Mouse (Mus musculus) limb, embryonic 12.5 days (tissue): ENCODE results near the gene Krtap29-1. TPM values are rescaled to one million over a fixed set of nuclear protein-coding genes. Genes with fewer than 3 reads are reported as not detected.

Experiments used
- ATAC-seq: fragments of 200-750 bp; cut with Nextera tagmentation; 2 replicates; pipeline ENCODE4 v1.8.0; 2017; ENCODE audit warnings: low read depth, moderate TSS enrichment; ENCODE audit not compliant: insufficient number of reproducible peaks, insufficient read depth, low FRiP score, low TSS enrichment
- H3K27ac ChIP-seq: fragments of 300-500 bp; sonication (generic); 2 replicates; pipeline ENCODE4 v1.5.1; 2016; ENCODE audit warnings: mild to moderate bottlenecking, moderate library complexity
- H3K27me3 ChIP-seq: fragments of 300-500 bp; sonication (generic); 2 replicates; pipeline ENCODE4 v1.6.1; 2016; ENCODE audit warnings: mild to moderate bottlenecking, moderate library complexity
- H3K36me3 ChIP-seq: fragments of 300-500 bp; sonication (generic); 2 replicates; pipeline ENCODE4 v1.6.1; 2016; ENCODE audit warnings: mild to moderate bottlenecking, moderate library complexity
- H3K4me1 ChIP-seq: fragments of 300-500 bp; sonication (generic); replicated peaks from 2 replicates; pipeline ENCODE4 v1.6.1; 2016
- H3K4me2 ChIP-seq: fragments of 300-500 bp; sonication (generic); 2 replicates; pipeline ENCODE4 v1.6.1; 2016; ENCODE audit warnings: mild to moderate bottlenecking, moderate library complexity
- H3K4me3 ChIP-seq: fragments of 300-500 bp; sonication (generic); replicated peaks from 2 replicates; pipeline ENCODE4 v1.5.1; 2016; ENCODE audit warnings: mild to moderate bottlenecking
- H3K9ac ChIP-seq: fragments of 300-500 bp; sonication (generic); replicated peaks from 2 replicates; pipeline ENCODE4 v1.6.1; 2016; ENCODE audit warnings: mild to moderate bottlenecking, moderate library complexity
- H3K9me3 ChIP-seq: fragments of 300-500 bp; sonication (generic); 2 replicates; pipeline ENCODE4 v1.6.1; 2016; ENCODE audit warnings: mild to moderate bottlenecking, moderate library complexity
- WGBS: fragments of 180-500 bp; shearing (Covaris S2); methylation state at CpG from one replicate; pipeline ENCODE4 v1.1.7; 2016; 5-methylcytosine and 5-hydroxymethylcytosine counted together
- polyA plus RNA-seq: library from polyadenylated mRNA; unstranded; fragments of >200 nt; fragmentation: Nextera tagmentation; extraction: Ambion mirVana; gene quantifications from 2 replicates; pipeline ENCODE4 v1.2.1, GENCODE M21; 2016

Krtap29-1 gene
- polyA plus RNA-seq, 1 experiment from 2014 or later: not detected

GRCm38 (mm10) chr11:99993620-99994383 is 14.9 kb upstream of the Krtap29-1 start, which contains the start of gene Krtap17-1:
Krtap17-1 (minus strand) TSS chr11:99993994.
- Histone ChIP-seq H3K4me2 (peak within 1 kb of the TSS; percentile 51), H3K9ac (peak within 1 kb of the TSS; percentile 42; the same call in 1 of the 2 replicates), H3K4me3 (peak within 1 kb of the TSS; percentile 29), H3K27me3 (peaks cover 32% of the 10 kb centered on the region), H3K9me3 (no peaks in the 10 kb centered on the region), H3K27ac (no peak within 1 kb of the TSS), H3K4me1 (peaks cover 12% of the 10 kb centered on the region), H3K36me3 (no peaks in the 10 kb centered on the region)
- 17% methylated on average over 26 of the region's 26 CpGs for WGBS
- no peak for ATAC-seq

- Histone ChIP-seq H3K27me3 (peaks cover 32% of the 10 kb centered on the region), H3K4me2 (no peak overlapping the region), H3K27ac (no peak overlapping the region), H3K9ac (no peak overlapping the region), H3K36me3 (no peaks in the 10 kb centered on the region), H3K4me3 (no peak overlapping the region), H3K9me3 (no peaks in the 10 kb centered on the region), H3K4me1 (peaks cover 12% of the 10 kb centered on the region)
- WGBS: 79% methylated on average over 3 of the region's 3 CpGs
- no peak for ATAC-seq
Observed at GRCm38 (mm10) chr11:99990571-99990970, 11.7 kb upstream of the Krtap29-1 start.

- H3K4me1 ChIP-seq: peaks cover 12% of the 10 kb centered on the region
- no peaks in the 10 kb centered on the region for H3K9me3 ChIP-seq
- H3K9ac ChIP-seq: no peak overlapping the region
- H3K27me3 ChIP-seq: peaks cover 27% of the 10 kb centered on the region
- H3K4me2 ChIP-seq: no peak overlapping the region
- no peak for ATAC-seq
- WGBS: 89% methylated on average over 6 of the region's 6 CpGs
- H3K36me3 ChIP-seq: no peaks in the 10 kb centered on the region
- no peak overlapping the region for H3K4me3 ChIP-seq
- H3K27ac ChIP-seq: no peak overlapping the region
Observed at GRCm38 (mm10) chr11:99989881-99990405, 11.1 kb upstream of the Krtap29-1 start.

- Histone ChIP-seq H3K36me3 (no peaks in the 10 kb centered on the region), H3K4me2 (no peak overlapping the region), H3K9me3 (no peaks in the 10 kb centered on the region), H3K9ac (no peak overlapping the region), H3K4me3 (no peak overlapping the region), H3K27ac (no peak overlapping the region), H3K4me1 (peaks cover 4% of the 10 kb centered on the region), H3K27me3 (peaks cover 18% of the 10 kb centered on the region)
- no peak for ATAC-seq
- WGBS: 91% methylated on average over 3 of the region's 3 CpGs
Observed at GRCm38 (mm10) chr11:99988530-99988929, 9.7 kb upstream of the Krtap29-1 start.

GRCm38 (mm10) chr11:99986180-99986647 is 7.4 kb upstream of the Krtap29-1 start, which contains the start of gene Krtap16-1:
Krtap16-1 (minus strand) TSS chr11:99986597.
- H3K27ac ChIP-seq: no peak within 1 kb of the TSS
- no peaks in the 10 kb centered on the region for H3K36me3 ChIP-seq
- H3K4me2 ChIP-seq: no peak within 1 kb of the TSS
- peaks cover 5% of the 10 kb centered on the region; the same call in 1 of the 2 replicates for H3K27me3 ChIP-seq
- no peaks in the 10 kb centered on the region for H3K4me1 ChIP-seq
- 75% methylated on average over 8 of the region's 8 CpGs for WGBS
- no peaks in the 10 kb centered on the region for H3K9me3 ChIP-seq
- no peak within 1 kb of the TSS for H3K9ac ChIP-seq
- H3K4me3 ChIP-seq: no peak within 1 kb of the TSS
- no peak for ATAC-seq

- H3K36me3 ChIP-seq: no peaks in the 10 kb centered on the region
- no peak overlapping the region for H3K4me2 ChIP-seq
- no peaks in the 10 kb centered on the region for H3K4me1 ChIP-seq
- H3K9me3 ChIP-seq: no peaks in the 10 kb centered on the region
- WGBS: 81% methylated on average over 20 of the region's 20 CpGs
- H3K27me3 ChIP-seq: peaks cover 5% of the 10 kb centered on the region; the same call in 1 of the 2 replicates
- no peak overlapping the region for H3K27ac ChIP-seq
- no peak overlapping the region for H3K4me3 ChIP-seq
- no peak overlapping the region for H3K9ac ChIP-seq
- ATAC-seq: no peak
Observed at GRCm38 (mm10) chr11:99985291-99986092, 6.6 kb upstream of the Krtap29-1 start.

- Histone ChIP-seq H3K4me3 (no peak overlapping the region), H3K4me1 (no peaks in the 10 kb centered on the region), H3K36me3 (no peaks in the 10 kb centered on the region), H3K9me3 (no peaks in the 10 kb centered on the region), H3K27ac (no peak overlapping the region), H3K27me3 (peaks cover 5% of the 10 kb centered on the region; the same call in 1 of the 2 replicates), H3K9ac (no peak overlapping the region), H3K4me2 (no peak overlapping the region)
- no peak for ATAC-seq
- WGBS: 89% methylated on average over 1 of the region's 1 CpGs
Observed at GRCm38 (mm10) chr11:99983442-99983841, 4.6 kb upstream of the Krtap29-1 start.

- Histone ChIP-seq H3K4me3 (no peak overlapping the region), H3K27me3 (peaks cover 5% of the 10 kb centered on the region; the same call in 1 of the 2 replicates), H3K4me2 (no peak overlapping the region), H3K27ac (no peak overlapping the region), H3K9ac (no peak overlapping the region), H3K9me3 (no peaks in the 10 kb centered on the region), H3K4me1 (no peaks in the 10 kb centered on the region), H3K36me3 (no peaks in the 10 kb centered on the region)
- ATAC-seq: no peak
- 87% methylated on average over 9 of the region's 9 CpGs for WGBS
Observed at GRCm38 (mm10) chr11:99982731-99983130, 3.9 kb upstream of the Krtap29-1 start.

GRCm38 (mm10) chr11:99965961-99966360 is 12.9 kb downstream of the Krtap29-1 start:
- 13% methylated on average over 2 of the region's 2 CpGs for WGBS
- H3K9ac ChIP-seq: no peak overlapping the region

GRCm38 (mm10) chr11:99964213-99964612 is 14.6 kb downstream of the Krtap29-1 start:
- H3K9me3 ChIP-seq: no peaks in the 10 kb centered on the region
- ATAC-seq: no peak
- H3K27me3 ChIP-seq: no peaks in the 10 kb centered on the region
- H3K4me1 ChIP-seq: no peaks in the 10 kb centered on the region
- no peak overlapping the region for H3K27ac ChIP-seq
- no peaks in the 10 kb centered on the region for H3K36me3 ChIP-seq
- WGBS: 52% methylated on average over 6 of the region's 6 CpGs
- H3K4me2 ChIP-seq: no peak overlapping the region
- no peak overlapping the region for H3K9ac ChIP-seq
- H3K4me3 ChIP-seq: no peak overlapping the region

More at GRCm38 (mm10) chr11:99965961-99966360, 12.9 kb downstream of the Krtap29-1 start:
- no peak for ATAC-seq
- Histone ChIP-seq H3K27ac (no peak overlapping the region), H3K27me3 (no peaks in the 10 kb centered on the region), H3K4me3 (no peak overlapping the region), H3K9me3 (no peaks in the 10 kb centered on the region), H3K4me2 (no peak overlapping the region), H3K4me1 (no peaks in the 10 kb centered on the region), H3K36me3 (no peaks in the 10 kb centered on the region)

- H3K36me3 ChIP-seq: no peaks in the 10 kb centered on the region
- H3K4me1 ChIP-seq: no peaks in the 10 kb centered on the region
- H3K27ac ChIP-seq: no peak within 1 kb of the TSS
- H3K4me3 ChIP-seq: no peak within 1 kb of the TSS
- ATAC-seq: no peak
- H3K4me2 ChIP-seq: no peak within 1 kb of the TSS
- H3K9me3 ChIP-seq: no peaks in the 10 kb centered on the region
- WGBS: 87% methylated on average over 2 of the region's 2 CpGs
- no peaks in the 10 kb centered on the region for H3K27me3 ChIP-seq
- no peak within 1 kb of the TSS for H3K9ac ChIP-seq
Observed at GRCm38 (mm10) chr11:99948175-99948574, 30.7 kb downstream of the Krtap29-1 start, which contains the start of gene Krtap9-5. Krtap9-5 (plus strand) TSS chr11:99948475.
